Mouse (Mus musculus): ENCODE measurements around the gene Nlk. TPM values are rescaled to one million over a fixed set of nuclear protein-coding genes. Genes with fewer than 3 reads are reported as not detected.
"Not testable (repeated sequence)": the region's sequence is repeated elsewhere in the genome, so short reads cannot be mapped to it uniquely, and the experiment has no call there.

Gene Nlk
- total RNA-seq, 2 experiments from 2014 or later, result 49.3 to 52.0 TPM

DNA sequence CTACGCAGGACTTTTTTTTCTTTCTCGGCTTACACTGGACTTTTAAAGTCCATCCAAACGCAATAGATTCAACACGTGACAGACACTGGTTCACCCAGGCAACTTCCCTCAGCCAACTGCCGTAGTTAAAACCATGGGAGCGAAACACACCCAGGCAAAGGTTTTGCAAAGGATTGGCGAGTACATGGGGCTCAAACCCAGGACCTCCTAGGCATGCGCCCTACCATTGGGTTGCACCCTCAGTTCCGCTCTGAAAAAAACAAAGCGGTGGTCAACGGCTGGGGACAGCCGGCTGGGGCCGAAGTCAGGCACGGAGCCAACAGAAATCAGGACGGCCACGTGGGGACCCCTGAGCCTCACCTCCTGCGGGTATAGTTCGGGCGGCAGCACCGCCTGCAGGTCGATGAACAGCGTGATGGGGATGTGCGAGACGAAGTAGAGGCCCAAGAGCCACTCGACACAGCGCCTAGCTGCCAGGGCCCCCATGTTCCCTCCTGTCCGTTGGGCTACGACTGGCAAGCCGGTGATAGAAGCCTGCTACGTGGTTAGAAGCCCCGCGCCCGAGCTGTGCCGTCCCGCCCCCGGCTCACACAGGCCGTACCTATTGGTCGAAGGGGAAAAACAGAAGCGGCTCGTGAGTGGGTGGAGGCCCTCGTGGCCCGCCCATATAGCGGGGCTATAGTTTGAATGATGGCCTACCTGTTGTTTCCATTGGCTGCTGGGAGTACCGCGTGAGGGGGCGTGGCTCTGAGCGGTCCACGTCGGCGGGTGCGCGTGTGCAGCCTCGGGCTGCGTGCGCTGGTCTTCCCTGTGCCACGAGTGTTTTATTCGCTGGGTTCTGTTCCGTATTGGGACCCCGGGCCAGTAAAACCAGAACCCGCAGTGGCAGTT lies 146.8 kb downstream of the Nlk start, which contains the start of gene Tmem97:
Tmem97 (minus strand) TSS at position 610 of the 891 bp plus-strand sequence.
- intact Hi-C loops (cut with DNase I), result loop anchor here (10.0 kb wide), 1 partner anchor 404 kb away; no protein-coding TSS in a partner anchor
- peak; percentile 97 for DNase-seq

DNA sequence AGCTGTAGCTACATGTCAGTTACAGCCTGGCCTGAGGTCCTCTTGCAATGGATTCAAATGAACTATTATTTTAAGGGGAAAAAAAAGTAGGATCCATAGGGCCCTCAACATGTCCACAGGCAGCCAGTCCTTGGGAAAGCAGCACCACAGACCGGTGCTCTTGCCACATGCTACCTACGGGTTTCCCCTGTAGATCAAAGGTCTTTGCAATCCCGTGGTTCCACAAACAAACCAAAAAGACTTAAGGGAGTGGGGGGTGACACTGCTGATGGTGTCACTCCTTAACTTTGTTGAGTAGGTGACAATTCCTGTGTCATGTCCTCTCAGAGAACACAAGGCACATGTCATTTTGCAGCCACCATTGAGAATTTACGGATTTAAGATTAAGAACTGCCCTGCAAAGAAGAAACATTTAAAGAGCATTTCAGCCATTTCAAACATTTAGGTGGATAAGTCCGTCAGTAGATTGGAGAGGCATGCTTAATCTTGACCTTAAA lies 147.6 kb downstream of the Nlk start:
- DNase-seq, result no peak
- intact Hi-C loops (cut with DNase I), result loop anchor here (5.0 kb wide), 1 partner anchor 278 kb away; the partner anchor contains the start of gene Lyrm9

DNA sequence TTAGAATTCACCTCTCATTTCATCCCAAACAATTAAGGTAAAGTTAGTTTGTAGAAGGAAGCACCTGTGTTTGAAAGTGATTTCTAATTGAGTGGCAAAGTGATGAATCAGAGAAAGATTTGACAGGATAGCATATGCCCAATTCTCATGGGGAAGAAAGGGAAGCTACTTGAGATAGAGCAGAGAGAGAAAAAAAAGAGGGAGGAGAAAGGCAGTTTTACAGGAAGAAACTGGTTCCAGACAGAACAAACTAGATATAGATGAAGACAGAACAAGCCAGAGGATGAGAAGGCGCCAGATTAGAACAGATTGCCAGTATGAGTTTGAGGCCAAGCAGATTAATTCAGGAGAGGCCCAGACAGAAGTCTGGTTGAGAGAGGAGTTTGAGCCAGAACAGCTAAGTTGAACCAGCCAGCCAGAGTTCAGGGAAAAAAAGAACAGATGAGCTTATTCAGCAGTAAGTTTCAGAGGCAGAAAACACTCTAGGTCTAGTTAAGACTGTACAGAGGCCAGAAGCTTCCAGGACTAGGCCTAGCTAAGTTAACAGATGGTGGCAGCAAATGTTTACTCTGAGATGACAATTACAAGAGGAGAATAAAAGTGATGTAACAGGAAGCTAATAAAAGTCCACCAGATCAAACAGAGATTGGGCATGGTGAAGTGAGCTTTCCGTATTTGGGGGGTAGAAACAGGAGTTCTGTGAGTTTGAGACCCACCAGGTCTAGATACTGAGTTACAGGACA lies 149.3 kb downstream of the Nlk start:
- DNase-seq, result no peak
- intact Hi-C loops (cut with DNase I), result loop anchor here (5.0 kb wide), 1 partner anchor 279 kb away; the partner anchor contains the start of gene Lyrm9

DNA sequence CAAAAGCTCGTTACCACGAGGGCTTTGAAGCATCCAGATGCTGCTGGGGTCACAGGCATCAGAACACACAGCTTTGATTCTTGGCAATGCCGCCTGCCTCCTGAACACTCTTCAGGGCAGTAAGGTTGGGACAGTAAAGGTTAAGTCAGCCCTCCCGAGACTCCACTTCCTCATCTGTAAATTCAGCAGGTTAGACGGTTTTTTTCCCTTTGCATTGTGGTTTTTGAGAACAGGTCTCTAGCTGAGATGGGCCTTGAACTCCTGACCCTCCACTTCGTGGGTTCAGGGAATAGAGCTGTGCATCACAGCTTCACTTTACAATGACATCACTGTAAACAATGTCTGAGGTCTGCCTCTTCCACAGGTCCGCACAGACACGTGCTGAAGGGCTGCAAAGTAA lies 152.0 kb downstream of the Nlk start:
- intact Hi-C loops (cut with DNase I), result loop anchor here (5.0 kb wide), 1 partner anchor 282 kb away; the partner anchor contains the start of gene Lyrm9
- DNase-seq, result no peak

DNA sequence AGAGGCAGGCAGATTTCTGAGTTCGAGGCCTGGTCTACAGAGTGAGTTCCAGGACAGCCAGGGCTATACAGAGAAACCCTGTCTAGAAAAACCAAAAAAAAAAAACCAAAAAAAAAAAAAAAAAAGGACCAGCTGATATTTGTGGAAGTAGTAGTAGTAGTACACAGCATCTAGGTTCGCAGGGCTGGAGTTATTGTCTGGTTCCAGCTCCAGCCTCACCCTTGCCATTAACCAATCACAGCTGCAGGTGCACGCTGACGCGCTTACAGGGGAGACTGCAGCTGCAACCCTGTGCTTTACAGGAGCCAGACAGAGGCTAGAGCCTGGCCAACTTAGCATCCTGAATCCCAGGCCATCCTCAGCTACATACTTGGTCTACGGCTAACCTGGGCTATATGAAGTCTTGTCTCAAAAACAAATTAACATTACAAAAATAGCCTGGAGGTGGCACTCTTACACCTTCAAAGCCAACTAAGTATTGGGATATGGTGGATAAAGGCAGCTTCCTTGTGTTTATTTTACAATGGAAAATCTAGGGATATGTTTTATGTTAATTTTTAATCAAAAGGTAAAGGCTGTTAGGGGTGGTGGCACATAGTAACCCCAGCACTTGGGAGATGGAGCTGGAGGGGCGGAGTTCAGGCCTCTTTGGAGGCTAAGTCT lies 152.6 kb downstream of the Nlk start:
- intact Hi-C loops (cut with DNase I), result loop anchor here (5.0 kb wide), 1 partner anchor 283 kb away; the partner anchor contains the start of gene Lyrm9
- DNase-seq, result no peak

DNA sequence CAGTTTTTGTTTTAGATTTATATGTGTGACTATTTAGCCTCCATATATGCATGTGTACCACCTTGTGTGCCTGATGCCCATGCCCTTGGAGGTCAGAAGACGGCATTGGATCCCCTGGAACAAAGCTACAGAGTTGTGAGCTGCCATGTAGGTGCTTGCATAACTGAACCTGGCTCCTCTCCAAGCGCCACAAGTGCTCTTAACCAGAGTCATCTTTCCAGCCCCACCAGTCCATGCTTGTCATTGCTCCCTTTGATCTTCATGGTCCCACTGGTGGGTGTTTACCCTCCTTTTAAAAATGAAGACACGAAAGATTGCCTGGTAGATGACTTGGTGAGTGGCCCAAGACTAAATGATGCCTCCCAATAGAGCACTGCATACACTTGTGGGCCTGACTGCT lies 156.8 kb downstream of the Nlk start:
- DNase-seq, result no peak
- intact Hi-C loops (cut with DNase I), result no loop called here

DNA sequence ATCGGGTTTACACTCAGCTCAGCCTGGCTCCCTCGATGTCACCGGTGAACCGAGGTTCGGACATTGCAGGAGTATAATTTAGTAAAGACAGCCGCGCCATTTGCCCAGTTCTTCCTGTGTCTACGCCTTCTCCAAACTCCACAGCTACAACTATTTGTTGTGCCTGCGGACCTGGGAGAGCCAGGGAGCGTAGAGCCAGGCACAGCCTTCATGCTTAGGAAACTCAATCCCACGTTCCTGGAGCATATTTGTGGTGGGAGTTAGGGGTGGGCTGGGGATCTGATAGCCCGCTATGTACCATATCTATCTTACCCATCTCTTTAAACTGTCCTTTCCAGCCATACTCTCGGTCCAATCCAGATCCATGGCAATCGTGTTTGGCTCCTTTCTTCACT lies 160.5 kb downstream of the Nlk start:
- DNase-seq, result no peak
- intact Hi-C loops (cut with DNase I), result no loop called here

DNA sequence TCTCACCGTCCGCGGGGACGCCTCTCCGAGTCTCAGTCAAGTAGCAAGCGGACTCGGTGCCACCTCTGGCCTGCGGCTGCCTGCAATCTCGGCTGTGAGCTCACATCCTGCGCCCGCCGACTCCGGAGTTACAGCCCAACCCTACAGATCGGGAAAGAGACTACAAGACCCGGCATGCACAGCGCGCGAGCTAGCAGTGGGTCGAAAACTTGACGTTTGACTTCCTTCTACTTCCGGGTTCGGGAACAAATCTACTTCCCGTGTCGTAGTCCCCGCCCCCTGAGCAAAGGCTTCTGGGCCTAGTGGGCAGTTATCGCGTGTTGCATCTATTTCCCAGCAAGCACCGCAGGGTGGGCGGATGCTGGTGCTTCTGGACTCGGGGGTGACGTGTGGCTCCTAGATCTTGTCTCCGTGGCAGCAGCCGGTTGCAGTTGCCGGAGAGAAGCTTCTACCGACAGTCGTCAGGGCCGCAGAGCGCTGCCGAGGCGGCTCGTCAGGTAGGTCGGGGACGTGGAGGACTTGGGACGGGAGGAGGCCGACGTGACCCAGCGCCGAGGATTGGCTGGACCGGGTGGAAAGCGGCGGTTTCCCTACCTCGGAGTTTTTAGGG lies 161.0 kb downstream of the Nlk start, which contains the start of the genes Tnfaip1 and Ift20:
Tnfaip1 (minus strand) TSS at position 253 of the 610 bp plus-strand sequence.
Ift20 (plus strand) TSS at position 282 of the 610 bp plus-strand sequence.
- peak; percentile 98 for DNase-seq
- intact Hi-C loops (cut with DNase I), result no loop called here

DNA sequence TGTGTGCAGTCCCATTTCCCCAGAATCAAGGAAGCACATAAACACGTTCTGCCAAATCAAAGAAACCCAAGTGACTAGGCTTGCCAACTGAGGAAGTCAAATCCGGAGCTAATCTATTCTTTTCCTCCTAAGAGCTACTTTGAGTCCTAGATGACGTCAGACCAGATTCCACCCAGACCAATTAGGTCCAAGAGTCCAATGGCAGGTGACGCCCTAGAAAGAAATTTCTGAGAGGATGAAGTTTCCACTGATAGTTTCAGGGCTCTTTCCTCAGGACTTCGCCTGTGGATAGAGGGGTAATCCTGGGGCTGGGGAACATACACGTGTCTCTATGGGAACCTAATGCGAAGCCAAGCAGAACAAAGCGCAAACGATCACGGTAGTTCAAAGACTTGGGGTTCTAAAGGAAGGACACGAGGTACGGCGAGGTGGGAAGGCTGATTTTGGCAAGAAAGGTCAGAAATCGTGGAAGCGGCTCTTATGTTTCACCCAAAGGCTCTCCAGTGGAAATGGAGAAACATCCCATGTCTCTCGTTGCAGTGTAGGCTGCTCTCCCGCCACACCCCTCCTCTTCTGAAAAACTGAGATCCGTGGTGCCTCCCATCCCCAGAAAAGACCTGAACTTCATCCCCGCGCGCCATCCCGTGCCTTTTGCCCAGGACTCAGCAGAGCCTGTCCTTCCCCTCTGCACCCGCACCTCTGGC lies 161.6 kb downstream of the Nlk start:
- DNase-seq, result no peak
- intact Hi-C loops (cut with DNase I), result no loop called here

DNA sequence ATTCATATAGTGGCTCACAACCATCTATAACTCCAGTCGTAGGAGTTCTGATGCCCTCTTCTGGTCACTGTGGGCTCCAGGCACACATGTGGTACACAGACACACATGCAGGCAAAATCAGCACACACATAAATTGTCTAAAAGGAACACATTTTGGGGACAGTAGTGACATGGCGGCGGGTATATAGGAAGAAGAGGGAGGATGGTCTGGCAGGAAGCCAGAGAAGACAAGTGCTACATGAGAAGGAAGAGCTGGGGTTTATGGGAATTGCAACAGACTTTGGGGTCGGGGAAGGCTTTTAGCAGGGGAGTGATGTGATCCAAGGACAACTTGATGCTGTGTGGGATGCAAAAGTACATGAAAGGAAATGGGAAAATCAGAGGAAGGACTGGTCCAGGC lies 162.7 kb downstream of the Nlk start:
- no peak for DNase-seq
- intact Hi-C loops (cut with DNase I), result no loop called here

DNA sequence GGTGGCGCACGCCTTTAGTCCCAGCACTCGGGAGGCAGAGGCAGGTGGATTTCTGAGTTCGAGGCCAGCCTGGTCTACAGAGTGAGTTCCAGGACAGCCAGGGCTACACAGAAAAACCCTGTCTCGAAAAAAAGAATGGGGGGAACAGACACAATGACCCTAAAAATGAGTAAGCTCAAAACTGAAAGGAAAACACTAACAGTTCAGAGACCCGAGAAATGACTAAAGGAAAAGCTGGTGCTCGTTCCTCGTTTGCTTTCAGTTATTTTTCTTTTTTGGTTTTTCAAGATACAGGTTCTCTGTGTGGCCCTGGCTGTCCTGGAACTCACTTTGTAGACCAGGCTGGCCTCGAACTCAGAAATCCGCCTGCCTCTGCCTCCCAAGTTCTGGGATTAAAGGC lies 165.7 kb downstream of the Nlk start:
- intact Hi-C loops (cut with DNase I); DNase-seq: not testable (repeated sequence)

DNA sequence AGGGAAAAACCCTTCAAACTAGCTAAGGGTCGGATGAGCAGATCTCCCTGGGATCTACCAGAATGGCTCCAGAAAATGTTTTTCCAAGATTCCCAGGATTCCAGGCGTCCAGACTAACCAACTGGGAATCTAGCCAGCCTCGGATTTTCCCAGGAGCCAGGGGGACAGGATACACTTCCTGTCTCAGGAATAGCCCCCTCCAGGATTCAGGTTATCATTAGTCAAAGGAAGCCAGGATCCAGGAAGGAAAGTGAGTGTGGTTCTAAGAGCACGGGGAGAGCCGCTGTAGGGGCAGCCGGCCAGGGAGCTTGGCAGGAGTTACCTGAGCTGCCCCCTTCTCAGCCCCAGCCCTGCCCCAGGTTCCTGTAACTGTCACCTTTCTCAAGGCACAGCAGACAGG lies 166.1 kb downstream of the Nlk start:
- intact Hi-C loops (cut with DNase I), result no loop called here
- no peak for DNase-seq

DNA sequence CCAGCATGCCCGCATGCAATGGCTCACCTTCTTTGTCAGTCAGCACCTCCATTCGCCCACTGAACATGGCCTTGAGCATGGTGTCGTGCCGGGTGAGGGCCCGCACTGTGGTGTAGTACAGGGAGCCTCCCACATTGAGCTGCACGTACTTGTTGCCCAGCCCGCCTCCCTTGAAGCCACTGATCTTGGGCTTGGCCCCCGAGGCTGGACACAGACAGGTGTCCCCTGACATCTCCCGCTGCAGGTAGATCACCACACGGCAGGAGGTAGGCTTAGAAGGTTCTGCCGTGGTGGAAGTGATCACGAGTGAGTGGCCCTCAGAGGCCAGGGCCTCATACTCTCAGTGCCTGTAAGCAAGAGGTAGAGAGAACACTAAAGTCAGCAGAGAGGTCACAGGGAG lies 167.2 kb downstream of the Nlk start:
- intact Hi-C loops (cut with DNase I), result no loop called here
- DNase-seq, result no peak

DNA sequence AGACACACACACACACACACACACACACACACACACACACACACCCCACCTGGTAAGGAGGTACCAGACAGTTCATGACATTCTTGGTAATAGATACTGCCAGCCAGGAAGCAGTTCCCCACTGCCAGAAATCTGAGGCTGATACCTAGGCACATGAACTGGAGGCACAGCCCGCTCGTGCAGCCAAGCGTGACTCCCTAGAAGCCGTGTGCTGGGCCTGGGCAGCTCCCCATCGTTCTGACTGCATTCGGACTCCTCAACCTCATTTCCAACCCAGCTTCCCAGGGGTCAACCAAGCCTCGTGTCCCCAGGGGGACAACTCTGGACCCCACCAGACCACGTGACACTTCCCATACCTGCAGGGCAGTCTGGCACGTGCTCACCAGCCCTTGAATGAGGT lies 168.5 kb downstream of the Nlk start:
- intact Hi-C loops (cut with DNase I), result no loop called here
- DNase-seq, result no peak

DNA sequence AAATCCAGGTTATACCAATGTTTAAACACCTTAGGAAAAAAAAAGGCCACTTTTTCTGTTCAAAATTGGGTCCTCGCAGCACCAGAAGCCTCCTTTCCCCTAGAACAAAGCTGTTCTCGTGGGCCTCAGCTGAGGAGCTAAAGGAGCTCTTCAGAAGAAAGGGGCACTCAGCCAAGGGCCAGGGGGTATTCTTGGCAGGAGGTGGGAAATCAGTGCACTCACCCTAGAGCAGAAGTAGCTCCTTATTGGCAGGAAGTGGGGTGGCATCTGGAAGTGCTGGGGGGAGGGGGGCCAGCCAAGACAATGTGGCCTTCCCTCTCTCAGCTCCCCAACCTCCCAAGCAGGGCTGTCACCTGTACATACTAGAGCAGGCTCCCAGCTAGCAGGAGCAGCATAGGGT lies 172.3 kb downstream of the Nlk start:
- DNase-seq, result peak; percentile 84

DNA sequence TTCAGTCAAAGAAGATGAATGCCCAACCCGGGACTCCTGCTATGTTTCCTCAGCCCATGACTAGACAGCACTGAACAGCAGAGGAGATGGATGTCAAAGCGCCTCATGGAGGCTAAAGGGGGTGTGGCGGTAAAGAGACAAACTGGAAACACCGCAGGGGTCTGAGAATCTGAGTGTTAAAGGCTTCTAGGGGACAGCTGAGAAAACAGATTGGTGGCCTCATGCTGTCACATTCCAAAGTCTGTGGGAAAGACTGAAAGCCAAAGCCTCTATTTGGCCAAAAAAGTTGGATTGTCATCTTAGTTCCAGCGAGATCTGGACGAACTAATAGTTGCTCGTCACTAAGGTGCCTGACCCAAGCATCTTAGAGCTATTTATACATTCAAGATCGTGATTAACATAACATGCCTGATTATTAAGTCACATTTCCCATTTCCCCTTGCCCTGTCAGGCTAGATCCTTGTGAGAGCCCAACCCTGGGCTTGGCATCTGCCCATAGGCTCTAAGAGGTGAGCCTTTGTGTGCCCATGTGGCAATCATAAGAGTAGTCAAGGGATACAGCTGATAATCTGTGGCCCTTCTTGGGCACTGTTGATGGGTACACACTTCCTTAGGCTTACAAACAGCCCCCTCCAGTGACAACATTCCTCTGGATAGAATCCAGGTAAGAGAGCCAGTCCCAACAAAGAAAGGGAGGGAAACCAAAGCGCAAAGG lies 173.8 kb downstream of the Nlk start:
- DNase-seq, result no peak
- intact Hi-C loops (cut with DNase I), result no loop called here

More for the DNA sequence above, 172.3 kb downstream of the Nlk start:
- intact Hi-C loops (cut with DNase I), result no loop called here

DNA sequence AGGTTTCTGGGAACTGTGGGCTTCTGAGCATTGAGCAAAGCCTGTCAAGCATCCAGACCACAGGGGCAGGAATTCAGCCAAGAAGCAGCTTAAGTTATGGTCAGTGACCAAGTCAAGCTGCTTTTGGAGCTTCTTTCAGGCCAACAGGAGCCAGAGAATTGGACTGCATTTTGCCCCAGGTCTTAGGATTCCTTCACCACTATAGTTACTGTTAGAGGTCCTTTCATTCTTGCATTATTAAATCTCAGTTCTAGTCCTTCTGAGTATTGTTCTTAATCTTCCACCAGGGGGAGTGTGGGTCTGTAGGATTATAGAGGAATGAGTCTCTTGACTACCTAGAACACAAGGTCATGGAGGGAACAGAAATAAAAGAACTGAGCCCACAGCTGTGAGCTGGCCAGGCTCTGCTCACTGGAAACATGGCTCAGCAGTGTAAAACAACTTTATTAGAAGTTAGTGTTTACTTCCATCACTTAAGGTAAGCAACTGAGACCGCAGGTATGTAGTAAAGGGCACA lies 174.6 kb downstream of the Nlk start:
- no peak for DNase-seq
- intact Hi-C loops (cut with DNase I), result no loop called here

DNA sequence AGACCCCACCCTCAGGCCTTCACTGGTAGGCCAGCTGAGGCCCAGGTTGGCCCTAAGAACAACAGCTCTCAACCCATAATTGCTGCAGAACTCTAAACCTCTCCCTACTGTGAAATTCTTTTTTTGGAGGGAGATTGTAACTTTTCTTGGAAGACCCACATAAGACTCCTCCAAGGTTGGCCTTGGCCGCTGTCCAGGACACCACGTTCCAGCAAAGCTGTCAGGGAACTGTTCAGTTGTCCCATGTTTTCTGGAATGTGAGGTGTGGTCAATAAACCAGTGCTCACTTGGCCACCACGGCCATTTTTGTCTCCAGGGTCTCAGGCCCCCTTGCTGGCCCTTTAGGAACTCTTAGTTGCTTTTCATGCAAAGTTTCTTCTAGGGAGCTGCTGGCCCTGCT lies 175.3 kb downstream of the Nlk start:
- no peak for DNase-seq
- intact Hi-C loops (cut with DNase I), result no loop called here

DNA sequence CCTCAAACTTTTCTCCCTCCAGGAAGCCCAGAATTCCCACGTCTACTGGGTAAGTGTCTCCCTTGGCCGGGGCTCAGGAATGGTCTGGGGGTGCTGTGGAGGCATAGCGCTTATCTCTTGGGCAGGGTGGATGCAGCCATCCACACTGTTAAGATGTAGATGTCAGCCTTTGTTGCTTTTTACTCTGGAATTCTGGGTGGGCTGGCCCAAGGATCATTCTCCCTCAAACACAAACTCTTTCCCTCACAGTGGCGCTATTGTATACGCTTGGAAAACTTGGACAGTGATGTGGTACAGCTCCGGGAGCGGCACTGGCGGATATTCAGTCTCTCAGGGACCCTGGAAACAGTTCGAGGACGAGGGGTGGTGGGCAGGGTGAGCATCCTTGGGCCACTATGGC lies 178.2 kb downstream of the Nlk start:
- intact Hi-C loops (cut with DNase I), result no loop called here
- DNase-seq, result no peak
